ENCODE assay signal across 10 mouse cellular contexts in the genomic region with DNA sequence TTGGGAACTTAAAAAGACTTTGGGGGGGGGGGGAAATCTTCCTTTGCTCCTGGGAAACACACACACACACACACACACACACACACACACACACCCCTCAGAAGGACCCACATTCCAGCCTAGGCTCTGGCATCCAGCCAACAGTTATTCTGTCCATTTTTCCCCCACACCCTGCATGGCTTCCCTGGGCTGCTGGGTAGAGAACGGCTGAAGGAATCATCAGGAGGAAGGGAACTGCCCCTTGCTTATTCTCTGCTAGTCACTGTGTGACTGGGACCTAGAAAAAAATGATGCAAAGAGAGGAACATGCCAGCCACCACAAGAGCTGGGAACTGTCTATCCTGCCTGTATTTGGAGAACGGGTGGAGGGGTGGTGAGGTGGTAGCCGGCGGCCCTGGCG.
A peak's percentile ranks its signal among the peaks of the same experiment; 100 is the strongest.
DNase-seq lines count a peak whose midpoint lies in the region; ATAC-seq lines count a peak whose summit lies in the region.
"Had no signal": no experiment of that assay in that cellular context is flagged by ENCODE, and none has a peak within 500 bp of the region (broad histone marks: within the 10 kb centered on the region; RNA-seq: fewer than 3 reads in every experiment).

No protein-coding gene starts in this region.

- H3K27me3 ChIP-seq in heart, embryonic 14.5 days (ENCODE audit: control insufficient read depth, insufficient read depth, low read length): no peaks in the 10 kb centered on the region
- no peaks in the 10 kb centered on the region for H3K27me3 ChIP-seq in lung, embryonic 16.5 days (ENCODE audit: control insufficient read depth, insufficient read depth, low read depth, low read length)
- H3K27me3 ChIP-seq in forebrain, embryonic 12.5 days: peaks cover 20% of the 10 kb centered on the region
- 0 out of 2 replicates have a peak, but pooled peaks cover 8% of the 10 kb centered on the region for H3K27me3 ChIP-seq in intestine, embryonic 16.5 days (replicated peaks; ENCODE audit: control insufficient read depth, insufficient read depth, low read length)

- H3K4me2 ChIP-seq in heart, embryonic 14.5 days (ENCODE audit: low read length): peak overlapping the region; percentile 45; the same call in 1 of the 2 replicates
- H3K4me2 ChIP-seq in lung, embryonic 16.5 days (ENCODE audit: low read depth, low read length): peak overlapping the region; percentile 49
- no peak overlapping the region for H3K4me2 ChIP-seq in forebrain, embryonic 12.5 days
- H3K4me2 ChIP-seq in intestine, embryonic 16.5 days (ENCODE audit: low read depth, low read length): peak overlapping the region; percentile 31; the same call in 1 of the 2 replicates
- H3K4me2 ChIP-seq: liver, embryonic 15.5 days had no signal

- no peak overlapping the region for H3K9ac ChIP-seq in heart, embryonic 14.5 days (ENCODE audit: low read length)
- no peak overlapping the region for H3K9ac ChIP-seq in lung, embryonic 16.5 days (ENCODE audit: low read length)
- no peak overlapping the region for H3K9ac ChIP-seq in forebrain, embryonic 12.5 days
- H3K9ac ChIP-seq in intestine, embryonic 16.5 days (ENCODE audit: low read depth, low read length): no peak overlapping the region
- H3K9ac ChIP-seq: liver, embryonic 15.5 days had no signal

- intact Hi-C loops in heart, postnatal 36 days (cut with DNase I): loop anchor here (2.0 to 10.0 kb wide), 5 partner anchors 161 to 1163 kb away; no protein-coding TSS in a partner anchor

- H3K36me3 ChIP-seq in heart, embryonic 14.5 days (ENCODE audit: control insufficient read depth, insufficient read depth, low read length): no peaks in the 10 kb centered on the region
- H3K36me3 ChIP-seq in lung, embryonic 16.5 days (ENCODE audit: control insufficient read depth, insufficient read depth, low read length): no peaks in the 10 kb centered on the region
- H3K36me3 ChIP-seq in forebrain, embryonic 12.5 days (replicated peaks): no peaks in the 10 kb centered on the region
- H3K36me3 ChIP-seq in intestine, embryonic 16.5 days (ENCODE audit: control insufficient read depth, insufficient read depth, low read length): no peaks in the 10 kb centered on the region
- H3K36me3 ChIP-seq: liver, embryonic 15.5 days had no signal

- no peak for ATAC-seq in heart, embryonic 14.5 days (ENCODE audit: insufficient number of reproducible peaks, insufficient read depth, low FRiP score, low read depth)
- peak; percentile 56 for ATAC-seq in lung, embryonic 16.5 days (ENCODE audit: low read depth)
- ATAC-seq in forebrain, embryonic 12.5 days (ENCODE audit: low FRiP score): peak; percentile 12; the same call in 1 of the 2 replicates
- peak; percentile 24; the same call in 1 of the 2 replicates for ATAC-seq in intestine, embryonic 16.5 days
- ATAC-seq: activated CD4-positive, CD25-positive, alpha-beta regulatory T cell, adult 4 months had no signal

- no peaks in the 10 kb centered on the region for H3K9me3 ChIP-seq in heart, embryonic 14.5 days (ENCODE audit: control insufficient read depth, low read length)
- H3K9me3 ChIP-seq in lung, embryonic 16.5 days (ENCODE audit: control insufficient read depth, low read length): no peaks in the 10 kb centered on the region
- H3K9me3 ChIP-seq in forebrain, embryonic 12.5 days: no peaks in the 10 kb centered on the region
- H3K9me3 ChIP-seq in intestine, embryonic 16.5 days (ENCODE audit: control insufficient read depth, low read length): no peaks in the 10 kb centered on the region
- H3K9me3 ChIP-seq: liver, embryonic 15.5 days had no signal

- H3K27ac ChIP-seq in heart, embryonic 14.5 days (replicated peaks in 1 of 2; ENCODE audit: control insufficient read depth in 1 of 2, insufficient read depth in 1 of 2, low read depth in 2 of 2, low read length in 2 of 2): no peak overlapping the region
- H3K27ac ChIP-seq in lung, embryonic 16.5 days (ENCODE audit: low read length): no peak overlapping the region
- H3K27ac ChIP-seq in forebrain, embryonic 12.5 days: no peak overlapping the region
- no peak overlapping the region for H3K27ac ChIP-seq in intestine, embryonic 16.5 days (ENCODE audit: low read length)
- H3K27ac ChIP-seq: liver, embryonic 15.5 days had no signal

- WGBS in heart, embryonic 14.5 days: 20% methylated on average over 5 of the region's 5 CpGs
- WGBS in lung, embryonic 16.5 days: 16% methylated on average over 5 of the region's 5 CpGs
- 66% methylated on average over 5 of the region's 5 CpGs for WGBS in forebrain, embryonic 12.5 days
- WGBS in intestine, embryonic 16.5 days: 26% methylated on average over 5 of the region's 5 CpGs

- DNase-seq in heart, postnatal 36 days: no peak
- DNase-seq in lung, postnatal 36 days: no peak
- DNase-seq in gastrocnemius, adult 18-20 months (ENCODE audit: low spot score): no peak
- DNase-seq in frontal cortex, postnatal 14 days (ENCODE audit: low spot score in 2 of 2): no peak

- peaks cover 9 to 11% of the 10 kb centered on the region in 2 experiments for H3K4me1 ChIP-seq in heart, embryonic 14.5 days (ENCODE audit: control insufficient read depth in 2 of 2, insufficient read depth in 2 of 2, low read length in 2 of 2)
- peaks cover 18% of the 10 kb centered on the region for H3K4me1 ChIP-seq in lung, embryonic 16.5 days (replicated peaks; ENCODE audit: control insufficient read depth, insufficient read depth, low read length)
- H3K4me1 ChIP-seq in forebrain, embryonic 12.5 days: peaks cover 15% of the 10 kb centered on the region; the same call in 1 of the 2 replicates
- H3K4me1 ChIP-seq in intestine, embryonic 16.5 days (ENCODE audit: control insufficient read depth, insufficient read depth, low read length): peaks cover 12% of the 10 kb centered on the region
- H3K4me1 ChIP-seq: liver, embryonic 15.5 days had no signal

- H3K4me3 ChIP-seq in heart, embryonic 14.5 days (ENCODE audit: control insufficient read depth in 1 of 2, insufficient read depth in 1 of 2, low read depth in 1 of 2, low read length in 2 of 2): no peak overlapping the region
- no peak overlapping the region; the same call in 1 of the 2 replicates for H3K4me3 ChIP-seq in lung, embryonic 16.5 days (ENCODE audit: low read length)
- no peak overlapping the region for H3K4me3 ChIP-seq in forebrain, embryonic 12.5 days (replicated peaks)
- H3K4me3 ChIP-seq in intestine, embryonic 16.5 days (ENCODE audit: low read length): no peak overlapping the region
- H3K4me3 ChIP-seq: liver, embryonic 15.5 days had no signal
